Mouse (Mus musculus) lung, postnatal 14 days (tissue): Measurements from ENCODE around the gene 9030624G23Rik.
"Not testable (repeated sequence)": the region's sequence is repeated elsewhere in the genome, so short reads cannot be mapped to it uniquely, and the experiment has no call there.

Experiments used
- DNase-seq: peaks from one replicate; pipeline ENCODE4 v3.0.0; 2021

Gene 9030624G23Rik

DNA sequence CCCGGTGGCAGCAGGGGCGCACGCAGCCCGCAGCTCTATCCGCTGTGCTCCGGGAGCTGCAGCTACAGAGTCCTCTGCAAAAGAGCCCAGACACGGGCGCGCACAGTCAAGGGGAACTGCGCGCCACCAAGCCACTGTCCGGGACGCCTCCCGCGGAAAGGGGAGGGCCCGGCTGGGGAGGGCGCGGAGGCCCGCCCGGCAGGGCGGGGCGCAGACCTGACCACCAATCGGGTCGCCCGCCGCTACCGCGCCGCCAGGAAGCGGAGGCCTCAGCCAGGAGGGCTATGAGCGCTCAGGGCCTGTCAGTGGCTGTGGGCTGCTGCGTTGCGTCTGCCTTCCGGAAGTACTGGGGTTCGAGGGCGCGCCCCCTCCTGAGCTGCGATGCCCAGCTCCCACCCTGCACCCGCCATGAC, at the start of gene 9030624G23Rik:
9030624G23Rik (minus strand) TSS at position 139 of the 413 bp plus-strand sequence.
- peak; percentile 43 for DNase-seq

DNA sequence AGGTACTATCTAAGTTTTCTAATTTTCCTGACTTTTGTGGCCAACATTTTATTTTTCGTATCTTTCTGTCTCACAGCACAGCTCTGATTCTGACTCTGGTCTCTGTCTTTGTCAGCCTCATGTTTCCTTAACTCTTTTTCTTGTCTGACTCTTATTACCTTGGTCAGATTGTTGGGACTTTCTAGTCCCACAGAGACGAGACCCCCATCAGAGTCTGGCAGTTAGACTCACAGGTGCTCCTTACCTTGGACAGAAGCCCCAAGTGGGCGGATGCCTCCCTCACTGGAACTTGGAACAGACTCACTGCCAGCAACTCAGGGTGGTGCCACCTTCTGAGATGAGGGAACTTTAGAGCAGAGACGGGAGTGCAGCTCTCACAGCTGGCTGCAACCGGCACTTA, 13.9 kb downstream of the 9030624G23Rik start:
- DNase-seq, result not testable (repeated sequence)
